Mouse (Mus musculus) small intestine, adult 2 months (tissue): ENCODE measurements around the gene Atp8b2. TPM values are rescaled to one million over a fixed set of nuclear protein-coding genes. Genes with fewer than 3 reads are reported as not detected.
A peak's percentile ranks its signal among the peaks of the same experiment; 100 is the strongest.

ENCODE experiments used
- H3K27ac ChIP-seq: fragments of 200-500 bp; 2 replicates; pipeline ENCODE4 v1.5.1; 2012; ENCODE audit warnings: low read depth, low read length, control low read depth, inconsistent platforms; ENCODE audit not compliant: insufficient read depth
- H3K27me3 ChIP-seq: fragments of 200-500 bp; 2 replicates; pipeline ENCODE4 v1.6.1; 2012; ENCODE audit warnings: mild to moderate bottlenecking, moderate library complexity, low read length, inconsistent platforms; ENCODE audit not compliant: control insufficient read depth, insufficient read depth
- H3K36me3 ChIP-seq: fragments of 200-500 bp; 2 replicates; pipeline ENCODE4 v1.6.1; 2012; ENCODE audit warnings: mild to moderate bottlenecking, low read length, control low read depth, inconsistent platforms; ENCODE audit not compliant: control insufficient read depth, insufficient read depth
- H3K4me1 ChIP-seq: fragments of 200-500 bp; 2 replicates; pipeline ENCODE4 v1.6.1; 2012; ENCODE audit warnings: low read length, inconsistent platforms, mixed read lengths; ENCODE audit not compliant: control insufficient read depth, insufficient read depth, insufficient read length
- H3K4me3 ChIP-seq: fragments of 200-500 bp; 2 replicates; pipeline ENCODE4 v1.5.1; 2012; ENCODE audit warnings: low read depth, mild to moderate bottlenecking, control low read depth, inconsistent platforms, low read length, moderate library complexity
- CTCF ChIP-seq: fragments of 200-500 bp; IDR thresholded peaks from 2 replicates; pipeline ENCODE4 v1.5.1; 2012; ENCODE audit warnings: low read depth, mild to moderate bottlenecking, control low read depth, inconsistent platforms, low read length, moderate library complexity, mixed read lengths; ENCODE audit not compliant: insufficient replicate concordance, insufficient read length; ENCODE audit errors: extremely low read depth
- POLR2A ChIP-seq: fragments of 200-500 bp; IDR thresholded peaks from 2 replicates; pipeline ENCODE4 v1.6.1; 2012; ENCODE audit warnings: low read depth, mild to moderate bottlenecking, control low read depth, inconsistent platforms, low read length, moderate library complexity
- WGBS: fragments of 180-500 bp; shearing (Covaris S2); methylation state at CpG from one replicate; pipeline ENCODE4 v1.1.7; 2018; 5-methylcytosine and 5-hydroxymethylcytosine counted together
- polyA plus RNA-seq: library from polyadenylated mRNA; depleted of rRNA; stranded (reverse); fragments of >200 nt; gene quantifications from 2 replicates; pipeline ENCODE4 v1.2.3, GENCODE M21; 2012

The Atp8b2 gene
- polyA plus RNA-seq, 1 experiment, result 13.5 TPM

- H3K36me3 ChIP-seq, result peaks cover 8% of the 10 kb centered on the region
- no peak overlapping the region for H3K27ac ChIP-seq
- TF ChIP-seq POLR2A (no peak), CTCF (no peak)
- H3K4me3 ChIP-seq, result no peak overlapping the region
- no peaks in the 10 kb centered on the region for H3K27me3 ChIP-seq
- WGBS, result 86% methylated on average over 5 of the region's 5 CpGs
- peaks cover 5% of the 10 kb centered on the region; the same call in 1 of the 2 replicates for H3K4me1 ChIP-seq
These were observed 31.7 kb upstream of the Atp8b2 start for GRCm38 (mm10) chr3:89994807-89995515.

- H3K36me3 ChIP-seq, result no peaks in the 10 kb centered on the region
- H3K4me3 ChIP-seq, result no peak overlapping the region
- no peaks in the 10 kb centered on the region for H3K4me1 ChIP-seq
- no peak for TF ChIP-seq CTCF
- TF ChIP-seq POLR2A, result no peak
- H3K27ac ChIP-seq, result no peak overlapping the region
- 83% methylated on average over 4 of the region's 4 CpGs for WGBS
- no peaks in the 10 kb centered on the region for H3K27me3 ChIP-seq
These were observed 24.5 kb upstream of the Atp8b2 start for GRCm38 (mm10) chr3:89987822-89988221.

- Histone ChIP-seq H3K27me3 (no peaks in the 10 kb centered on the region), H3K27ac (no peak overlapping the region), H3K4me3 (no peak overlapping the region), H3K36me3 (no peaks in the 10 kb centered on the region), H3K4me1 (no peaks in the 10 kb centered on the region)
- 40% methylated on average over 3 of the region's 3 CpGs for WGBS
- no peak for TF ChIP-seq POLR2A
- no peak for TF ChIP-seq CTCF
These were observed 23.9 kb upstream of the Atp8b2 start for GRCm38 (mm10) chr3:89987211-89987610.

- WGBS, result 78% methylated on average over 5 of the region's 5 CpGs
- no peak overlapping the region for H3K27ac ChIP-seq
- H3K4me3 ChIP-seq, result no peak overlapping the region
- H3K36me3 ChIP-seq, result no peaks in the 10 kb centered on the region
- no peak for TF ChIP-seq CTCF
- no peak for TF ChIP-seq POLR2A
- no peaks in the 10 kb centered on the region for H3K27me3 ChIP-seq
- H3K4me1 ChIP-seq, result no peaks in the 10 kb centered on the region
These were observed 19.1 kb upstream of the Atp8b2 start for GRCm38 (mm10) chr3:89982426-89982825.

GRCm38 (mm10) chr3:89976859-89977258 is 13.6 kb upstream of the Atp8b2 start:
- no peaks in the 10 kb centered on the region for H3K27me3 ChIP-seq
- TF ChIP-seq CTCF (no peak), POLR2A (no peak)
- no peak overlapping the region for H3K27ac ChIP-seq
- no peak overlapping the region for H3K4me3 ChIP-seq
- no peaks in the 10 kb centered on the region for H3K4me1 ChIP-seq
- H3K36me3 ChIP-seq, result no peaks in the 10 kb centered on the region

GRCm38 (mm10) chr3:89968509-89968908 is 5.2 kb upstream of the Atp8b2 start:
- Histone ChIP-seq H3K4me1 (no peaks in the 10 kb centered on the region), H3K4me3 (no peak overlapping the region), H3K27me3 (peaks cover 6% of the 10 kb centered on the region; the same call in 1 of the 2 replicates), H3K36me3 (no peaks in the 10 kb centered on the region), H3K27ac (no peak overlapping the region)
- WGBS, result 37% methylated on average over 7 of the region's 7 CpGs
- TF ChIP-seq POLR2A, result no peak
- TF ChIP-seq CTCF, result no peak

GRCm38 (mm10) chr3:89966946-89967345 is 3.6 kb upstream of the Atp8b2 start:
- no peak for TF ChIP-seq POLR2A
- TF ChIP-seq CTCF, result peak; percentile 22; the same call in 1 of the 2 replicates
- WGBS, result 69% methylated on average over 4 of the region's 4 CpGs
- Histone ChIP-seq H3K27ac (no peak overlapping the region), H3K36me3 (no peaks in the 10 kb centered on the region), H3K27me3 (peaks cover 17% of the 10 kb centered on the region), H3K4me3 (no peak overlapping the region), H3K4me1 (no peaks in the 10 kb centered on the region)
